Mouse (Mus musculus) limb, embryonic 10.5 days (tissue): ENCODE results near the gene Car3. TPM values are rescaled to one million over a fixed set of nuclear protein-coding genes. Genes with fewer than 3 reads are reported as not detected.

ENCODE experiments used
- DNase-seq: peaks from one replicate; pipeline ENCODE4 v3.0.0-alpha.2; 2017; ENCODE audit warnings: low spot score
- H3K27ac ChIP-seq: fragments of 300-500 bp; sonication (generic); 2 replicates; pipeline ENCODE4 v1.5.1; 2016; ENCODE audit warnings: mild to moderate bottlenecking
- H3K27me3 ChIP-seq: fragments of 300-500 bp; sonication (generic); 2 replicates; pipeline ENCODE4 v1.6.1; 2016; ENCODE audit warnings: low read depth, mild to moderate bottlenecking; ENCODE audit not compliant: poor library complexity, severe bottlenecking
- H3K36me3 ChIP-seq: fragments of 300-500 bp; sonication (generic); 2 replicates; pipeline ENCODE4 v1.6.1; 2016; ENCODE audit warnings: mild to moderate bottlenecking, moderate library complexity
- H3K4me1 ChIP-seq: fragments of 300-500 bp; sonication (generic); 2 replicates; pipeline ENCODE4 v1.6.1; 2016
- H3K4me3 ChIP-seq: fragments of 300-500 bp; sonication (generic); 2 replicates; pipeline ENCODE4 v1.5.1; 2016; ENCODE audit warnings: mild to moderate bottlenecking, moderate library complexity
- H3K9me3 ChIP-seq: fragments of 300-500 bp; sonication (generic); replicated peaks from 2 replicates; pipeline ENCODE4 v1.6.1; 2016; ENCODE audit warnings: mild to moderate bottlenecking
- WGBS: fragments of 180-500 bp; shearing (Covaris S2); methylation state at CpG from one replicate; pipeline ENCODE4 v1.1.7; 2016; 5-methylcytosine and 5-hydroxymethylcytosine counted together
- polyA plus RNA-seq: library from polyadenylated mRNA; unstranded; fragments of >200 nt; fragmentation: Nextera tagmentation; extraction: Ambion mirVana; gene quantifications from 2 replicates; pipeline ENCODE4 v1.2.1, GENCODE M21; 2016

Car3 gene
- polyA plus RNA-seq, 1 experiment from 2014 or later, result 1.6 TPM

- H3K9me3 ChIP-seq, result no peaks in the 10 kb centered on the region
- H3K36me3 ChIP-seq, result no peaks in the 10 kb centered on the region
- no peak overlapping the region for H3K27ac ChIP-seq
- H3K27me3 ChIP-seq, result no peaks in the 10 kb centered on the region
- H3K4me1 ChIP-seq, result no peaks in the 10 kb centered on the region
- 97% methylated on average over 3 of the region's 3 CpGs for WGBS
- DNase-seq, result no peak
- H3K4me3 ChIP-seq, result no peak overlapping the region
Observed at GRCm38 (mm10) chr3:14895333-14895732, 32.0 kb downstream of the Car3 start.

GRCm38 (mm10) chr3:14897770-14898169, 34.5 kb downstream of the Car3 start:
- DNase-seq, result no peak
- WGBS, result 81% methylated on average over 6 of the region's 6 CpGs
- Histone ChIP-seq H3K4me3 (no peak overlapping the region), H3K4me1 (no peaks in the 10 kb centered on the region), H3K27ac (no peak overlapping the region), H3K9me3 (no peaks in the 10 kb centered on the region), H3K36me3 (no peaks in the 10 kb centered on the region), H3K27me3 (no peaks in the 10 kb centered on the region)

- Histone ChIP-seq H3K36me3 (no peaks in the 10 kb centered on the region), H3K27ac (no peak overlapping the region), H3K27me3 (no peaks in the 10 kb centered on the region), H3K4me1 (no peaks in the 10 kb centered on the region), H3K4me3 (no peak overlapping the region), H3K9me3 (no peaks in the 10 kb centered on the region)
- WGBS, result 93% methylated on average over 3 of the region's 3 CpGs
- no peak for DNase-seq
Observed at GRCm38 (mm10) chr3:14903380-14903779, 40.1 kb downstream of the Car3 start.

- DNase-seq, result no peak
- Histone ChIP-seq H3K36me3 (no peaks in the 10 kb centered on the region), H3K27ac (no peak overlapping the region), H3K27me3 (no peaks in the 10 kb centered on the region), H3K4me3 (no peak overlapping the region), H3K9me3 (no peaks in the 10 kb centered on the region), H3K4me1 (no peaks in the 10 kb centered on the region)
- WGBS, result 89% methylated on average over 3 of the region's 3 CpGs
Observed at GRCm38 (mm10) chr3:14904165-14904564, 40.9 kb downstream of the Car3 start.

- 21% methylated on average over 1 of the region's 1 CpGs for WGBS
- H3K27ac ChIP-seq, result no peak overlapping the region
- H3K36me3 ChIP-seq, result no peaks in the 10 kb centered on the region
- DNase-seq, result no peak
- no peaks in the 10 kb centered on the region for H3K27me3 ChIP-seq
- no peaks in the 10 kb centered on the region for H3K9me3 ChIP-seq
- no peak overlapping the region for H3K4me3 ChIP-seq
- no peaks in the 10 kb centered on the region for H3K4me1 ChIP-seq
Observed at GRCm38 (mm10) chr3:14907271-14907670, 44.0 kb downstream of the Car3 start.

- Histone ChIP-seq H3K27me3 (no peaks in the 10 kb centered on the region), H3K36me3 (no peaks in the 10 kb centered on the region), H3K4me3 (no peak overlapping the region), H3K9me3 (no peaks in the 10 kb centered on the region), H3K4me1 (no peaks in the 10 kb centered on the region), H3K27ac (no peak overlapping the region)
- 94% methylated on average over 4 of the region's 4 CpGs for WGBS
- DNase-seq, result no peak
Observed at GRCm38 (mm10) chr3:14911992-14912582, 48.8 kb downstream of the Car3 start.

GRCm38 (mm10) chr3:14913774-14914173, 50.5 kb downstream of the Car3 start:
- DNase-seq, result no peak
- WGBS, result 93% methylated on average over 4 of the region's 4 CpGs

GRCm38 (mm10) chr3:14915355-14915754, 52.0 kb downstream of the Car3 start:
- Histone ChIP-seq H3K4me1 (no peaks in the 10 kb centered on the region), H3K9me3 (no peaks in the 10 kb centered on the region), H3K4me3 (no peak overlapping the region), H3K27ac (no peak overlapping the region), H3K27me3 (no peaks in the 10 kb centered on the region), H3K36me3 (no peaks in the 10 kb centered on the region)
- WGBS, result 92% methylated on average over 2 of the region's 2 CpGs
- no peak for DNase-seq

More at GRCm38 (mm10) chr3:14913774-14914173, 50.5 kb downstream of the Car3 start:
- Histone ChIP-seq H3K27ac (no peak overlapping the region), H3K27me3 (no peaks in the 10 kb centered on the region), H3K9me3 (no peaks in the 10 kb centered on the region), H3K4me3 (no peak overlapping the region), H3K4me1 (no peaks in the 10 kb centered on the region), H3K36me3 (no peaks in the 10 kb centered on the region)

GRCm38 (mm10) chr3:14917261-14917660, 53.9 kb downstream of the Car3 start:
- WGBS, result 83% methylated on average over 2 of the region's 2 CpGs

More at GRCm38 (mm10) chr3:14917261-14917660, 53.9 kb downstream of the Car3 start:
- Histone ChIP-seq H3K4me3 (no peak overlapping the region), H3K27ac (no peak overlapping the region), H3K4me1 (no peaks in the 10 kb centered on the region), H3K27me3 (no peaks in the 10 kb centered on the region), H3K36me3 (no peaks in the 10 kb centered on the region), H3K9me3 (no peaks in the 10 kb centered on the region)
- DNase-seq, result no peak

Other genes with a start within 250 kb of the Car3 start
- 3.6 and 3.9 TPM in 2 replicates for gene Car13, start 221.8 kb upstream of the Car3 start, polyA plus RNA-seq
- not detected in 2 replicates for gene Car1, start 55.1 kb upstream of the Car3 start, polyA plus RNA-seq
- 65.2 and 70.5 TPM in 2 replicates for gene Car2, start 22.8 kb downstream of the Car3 start, polyA plus RNA-seq